Mouse (Mus musculus): Measurements from ENCODE around the gene Jam2.

DNA sequence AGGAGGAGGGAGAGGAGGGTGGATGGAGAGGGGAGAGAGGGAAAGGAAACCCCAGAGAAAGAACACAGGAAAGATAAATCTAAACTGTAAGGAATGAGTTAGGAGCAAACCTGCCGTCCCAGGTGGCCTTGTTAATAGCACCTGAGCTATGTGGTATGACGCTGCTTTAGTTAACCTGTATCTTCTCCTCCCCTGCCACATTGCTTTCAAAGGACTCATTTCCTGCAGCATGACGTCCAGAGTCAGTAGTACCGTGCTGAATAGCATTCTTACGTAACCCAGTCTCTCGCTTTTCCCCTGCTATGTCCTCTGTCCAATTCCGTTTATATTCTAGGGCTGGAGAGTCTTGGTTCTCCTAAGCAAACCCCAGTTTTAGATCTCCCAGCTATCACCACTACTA, 3.0 kb upstream of the Jam2 start:
- no peak for TF ChIP-seq CTCF (IDR thresholded peaks at IDR 0.05; ENCODE audit: insufficient read depth, low read length)
- TF ChIP-seq POLR2A (IDR thresholded peaks at IDR 0.05; ENCODE audit: borderline replicate concordance, extremely low read depth, low read depth, low read length): no peak

Measured in lung, adult 2 months (tissue).